Mouse (Mus musculus): ENCODE measurements at regions not wholly inside any gene's neighbourhood (a gene's known extent, or its start where the extent isn't known, plus 50 kb on each side); places are given as distances from the start of the nearest gene placed in this dataset.

GRCm38 (mm10) chr1:98173907-98174810 is 78.7 kb upstream of the Pam start:
- DNase-seq (peak; percentile 42), ATAC-seq (ENCODE audit: insufficient read depth) (peak; percentile 54; the same call in 1 of the 2 replicates)
- Histone ChIP-seq H3K9ac (no peak overlapping the region), H3K9me3 (ENCODE audit: low read depth, low read length) (no peaks in the 10 kb centered on the region), H3K4me3 (ENCODE audit: low read depth, low read length) (no peak overlapping the region), H3K27me3 (ENCODE audit: insufficient read depth, low read length) (no peaks in the 10 kb centered on the region), H3K27ac (ENCODE audit: low read depth) (no peak overlapping the region), H3K4me2 (no peak overlapping the region), H3K4me1 (ENCODE audit: insufficient read depth) (no peaks in the 10 kb centered on the region), H3K36me3 (ENCODE audit: insufficient read depth) (no peaks in the 10 kb centered on the region)
- TF ChIP-seq CTCF (IDR thresholded peaks at IDR 0.05; ENCODE audit: low read depth): no peak
- 49% methylated on average over 11 of the region's 11 CpGs for WGBS

GRCm38 (mm10) chr1:98173431-98173830 is 78.0 kb upstream of the Pam start:
- 75% methylated on average over 2 of the region's 2 CpGs for WGBS
- H3K4me1 ChIP-seq (ENCODE audit: insufficient read depth): no peaks in the 10 kb centered on the region
- ATAC-seq (ENCODE audit: insufficient read depth) (no peak), DNase-seq (no peak)
- H3K4me2 ChIP-seq: no peak overlapping the region
- no peak overlapping the region for H3K4me3 ChIP-seq (ENCODE audit: low read depth, low read length)
- H3K9ac ChIP-seq: no peak overlapping the region
- no peak overlapping the region for H3K27ac ChIP-seq (ENCODE audit: low read depth)
- no peaks in the 10 kb centered on the region for H3K27me3 ChIP-seq (ENCODE audit: insufficient read depth, low read length)
- TF ChIP-seq CTCF (IDR thresholded peaks at IDR 0.05; ENCODE audit: low read depth): no peak
- H3K36me3 ChIP-seq (ENCODE audit: insufficient read depth): no peaks in the 10 kb centered on the region
- no peaks in the 10 kb centered on the region for H3K9me3 ChIP-seq (ENCODE audit: low read depth, low read length)

GRCm38 (mm10) chr1:98171291-98171690 is 75.8 kb upstream of the Pam start:
- TF ChIP-seq CTCF (IDR thresholded peaks at IDR 0.05; ENCODE audit: low read depth): no peak
- H3K4me3 ChIP-seq (ENCODE audit: low read depth, low read length): no peak overlapping the region
- H3K27me3 ChIP-seq (ENCODE audit: insufficient read depth, low read length): no peaks in the 10 kb centered on the region
- H3K4me1 ChIP-seq (ENCODE audit: insufficient read depth): no peaks in the 10 kb centered on the region
- no peaks in the 10 kb centered on the region for H3K36me3 ChIP-seq (ENCODE audit: insufficient read depth)
- no peak for ATAC-seq (ENCODE audit: insufficient read depth)
- DNase-seq: no peak
- H3K4me2 ChIP-seq: no peak overlapping the region
- no peaks in the 10 kb centered on the region for H3K9me3 ChIP-seq (ENCODE audit: low read depth, low read length)
- no peak overlapping the region for H3K27ac ChIP-seq (ENCODE audit: low read depth)
- 82% methylated on average over 2 of the region's 2 CpGs for WGBS
- no peak overlapping the region for H3K9ac ChIP-seq

DNA sequence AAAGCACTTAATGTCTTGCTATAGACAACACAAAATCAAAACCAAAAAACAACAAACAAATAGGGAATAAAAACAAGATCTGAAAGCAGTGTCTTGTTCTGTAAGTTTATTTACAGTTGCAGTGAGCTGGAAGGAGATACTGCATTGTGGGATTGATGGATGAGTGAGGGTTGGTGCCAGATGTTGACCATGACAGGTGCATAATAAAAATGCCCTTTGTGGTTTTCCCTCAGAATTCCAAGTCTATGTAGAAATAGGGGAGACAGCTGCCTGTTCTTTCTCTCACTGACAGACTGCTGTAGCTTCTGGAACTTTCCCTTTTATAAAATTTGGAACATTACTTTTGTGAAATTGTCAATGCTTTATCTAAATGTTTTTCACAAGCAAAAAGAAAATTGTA is 73.9 kb upstream of the Pam start:
- Histone ChIP-seq H3K4me2 (no peak overlapping the region), H3K9ac (no peak overlapping the region), H3K4me1 (ENCODE audit: insufficient read depth) (no peaks in the 10 kb centered on the region), H3K27me3 (ENCODE audit: insufficient read depth, low read length) (no peaks in the 10 kb centered on the region), H3K4me3 (ENCODE audit: low read depth, low read length) (no peak overlapping the region), H3K27ac (ENCODE audit: low read depth) (no peak overlapping the region), H3K36me3 (ENCODE audit: insufficient read depth) (no peaks in the 10 kb centered on the region), H3K9me3 (ENCODE audit: low read depth, low read length) (no peaks in the 10 kb centered on the region)
- DNase-seq (no peak), ATAC-seq (ENCODE audit: insufficient read depth) (no peak)
- TF ChIP-seq CTCF (IDR thresholded peaks at IDR 0.05; ENCODE audit: low read depth): no peak

- no peaks in the 10 kb centered on the region for H3K9me3 ChIP-seq (ENCODE audit: low read depth, low read length)
These were observed 72.4 kb upstream of the Pam start for GRCm38 (mm10) chr1:98167800-98168199.

GRCm38 (mm10) chr1:98162639-98162927 is 67.1 kb upstream of the Pam start:
- no peak for DNase-seq

More at GRCm38 (mm10) chr1:98167800-98168199, 72.4 kb upstream of the Pam start:
- Histone ChIP-seq H3K4me1 (ENCODE audit: insufficient read depth) (no peaks in the 10 kb centered on the region), H3K27ac (ENCODE audit: low read depth) (no peak overlapping the region), H3K36me3 (ENCODE audit: insufficient read depth) (no peaks in the 10 kb centered on the region), H3K27me3 (ENCODE audit: insufficient read depth, low read length) (no peaks in the 10 kb centered on the region), H3K4me2 (no peak overlapping the region), H3K4me3 (ENCODE audit: low read depth, low read length) (no peak overlapping the region), H3K9ac (no peak overlapping the region)
- 77% methylated on average over 4 of the region's 4 CpGs for WGBS
- no peak for ATAC-seq (ENCODE audit: insufficient read depth)
- TF ChIP-seq CTCF (IDR thresholded peaks at IDR 0.05; ENCODE audit: low read depth): no peak
- no peak for DNase-seq

DNA sequence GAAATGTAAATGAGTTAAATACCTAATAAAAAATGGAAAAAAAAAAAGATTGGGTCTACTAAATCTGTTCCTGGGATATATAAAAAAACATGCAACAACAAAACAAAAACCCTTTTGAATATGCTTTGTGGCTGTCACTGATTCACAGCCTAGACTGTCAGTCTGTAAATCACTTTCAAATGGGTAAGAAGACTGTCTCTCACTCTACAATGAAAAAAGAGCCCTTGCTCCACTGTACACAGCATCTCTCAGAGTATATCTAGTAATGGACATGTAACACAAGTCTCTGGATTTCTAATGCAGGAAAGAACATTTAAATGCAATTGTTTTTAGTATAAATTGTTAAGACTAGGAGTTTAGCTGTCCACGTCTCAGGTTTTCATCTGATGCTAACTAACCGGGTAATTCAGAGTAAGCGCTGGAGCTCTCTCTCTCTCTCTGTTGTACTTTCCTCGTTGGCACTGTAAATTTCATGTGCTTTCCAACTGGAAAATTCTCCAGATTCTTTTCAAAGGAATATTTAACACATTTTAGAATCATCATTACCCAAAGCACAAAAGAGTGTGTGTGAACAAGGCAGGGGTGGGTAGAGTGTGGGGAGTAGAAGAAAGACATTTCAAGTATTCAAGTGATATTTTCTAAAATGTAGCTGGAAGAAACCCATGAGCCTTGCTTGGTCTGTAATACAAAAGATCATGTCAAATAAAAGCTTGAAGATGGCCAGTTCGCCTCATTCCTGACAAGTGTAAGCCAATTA is 66.6 kb upstream of the Pam start:
- Histone ChIP-seq H3K4me3 (ENCODE audit: low read depth, low read length) (no peak overlapping the region), H3K9ac (no peak overlapping the region), H3K27me3 (ENCODE audit: insufficient read depth, low read length) (no peaks in the 10 kb centered on the region), H3K4me2 (no peak overlapping the region), H3K27ac (ENCODE audit: low read depth) (no peak overlapping the region), H3K9me3 (ENCODE audit: low read depth, low read length) (no peaks in the 10 kb centered on the region), H3K4me1 (ENCODE audit: insufficient read depth) (no peaks in the 10 kb centered on the region), H3K36me3 (ENCODE audit: insufficient read depth) (no peaks in the 10 kb centered on the region)
- TF ChIP-seq CTCF (IDR thresholded peaks at IDR 0.05; ENCODE audit: low read depth): no peak
- ATAC-seq (ENCODE audit: insufficient read depth) (no peak), DNase-seq (no peak)
- WGBS: 85% methylated on average over 5 of the region's 5 CpGs

More at GRCm38 (mm10) chr1:98162639-98162927, 67.1 kb upstream of the Pam start:
- no peak for ATAC-seq (ENCODE audit: insufficient read depth)
- H3K9ac ChIP-seq: no peak overlapping the region
- H3K4me2 ChIP-seq: no peak overlapping the region
- 61% methylated on average over 2 of the region's 2 CpGs for WGBS
- H3K27me3 ChIP-seq (ENCODE audit: insufficient read depth, low read length): no peaks in the 10 kb centered on the region
- no peaks in the 10 kb centered on the region for H3K9me3 ChIP-seq (ENCODE audit: low read depth, low read length)
- no peak for TF ChIP-seq CTCF (IDR thresholded peaks at IDR 0.05; ENCODE audit: low read depth)
- H3K36me3 ChIP-seq (ENCODE audit: insufficient read depth): no peaks in the 10 kb centered on the region
- no peak overlapping the region for H3K4me3 ChIP-seq (ENCODE audit: low read depth, low read length)
- H3K4me1 ChIP-seq (ENCODE audit: insufficient read depth): no peaks in the 10 kb centered on the region
- no peak overlapping the region for H3K27ac ChIP-seq (ENCODE audit: low read depth)

Data from lung, embryonic 14.5 days (tissue).